Mouse (Mus musculus): Measurements from ENCODE around the gene Mmp13. TPM values are rescaled to one million over a fixed set of nuclear protein-coding genes. Genes with fewer than 3 reads are reported as not detected.

Gene Mmp13
- polyA plus RNA-seq, 2 experiments = 1.4 to 3.6 TPM

GRCm38 (mm10) chr9:7331847-7332246 is 59.5 kb downstream of the Mmp13 start:
- H3K4me3 ChIP-seq (replicated peaks; ENCODE audit: low read length) = no peak overlapping the region
- no peak overlapping the region for H3K27ac ChIP-seq (replicated peaks; ENCODE audit: low read depth, low read length)
- no peaks in the 10 kb centered on the region for H3K4me1 ChIP-seq (ENCODE audit: control insufficient read depth, insufficient read depth, low read length)
- no peak overlapping the region for H3K4me2 ChIP-seq (replicated peaks; ENCODE audit: low read depth, low read length, severe bottlenecking)
- DNase-seq (ENCODE audit: low spot score) (no peak), ATAC-seq (ENCODE audit: low FRiP score, low read depth) (no peak)
- no peak overlapping the region for H3K9ac ChIP-seq (ENCODE audit: low read depth, low read length, severe bottlenecking)
- no peaks in the 10 kb centered on the region for H3K36me3 ChIP-seq (ENCODE audit: control insufficient read depth, insufficient read depth, low read length)
- H3K27me3 ChIP-seq (ENCODE audit: control insufficient read depth, insufficient read depth, low read length) = no peaks in the 10 kb centered on the region
- no peaks in the 10 kb centered on the region for H3K9me3 ChIP-seq (ENCODE audit: control insufficient read depth, low read length)
- no peak for TF ChIP-seq POLR2A (IDR thresholded peaks at IDR 0.05; ENCODE audit: borderline replicate concordance, extremely low read depth, insufficient read depth, insufficient read length)

Other genes with a start within 250 kb of the Mmp13 start
- 5.1 TPM in 2 replicates for gene Dync2h1, start 88.1 kb upstream of the Mmp13 start, polyA plus RNA-seq (2012; rRNA removed)
- 17.7 and 20.7 TPM in 2 replicates for gene Dync2h1, start 88.1 kb upstream of the Mmp13 start, polyA plus RNA-seq (2014; fragmentation: Nextera tagmentation; extraction: Ambion mirVana)
- gene Dcun1d5, start 88.0 kb upstream of the Mmp13 start, polyA plus RNA-seq (2012; rRNA removed) = 69.9 and 100 TPM in 2 replicates
- 150 and 158 TPM in 2 replicates for gene Dcun1d5, start 88.0 kb upstream of the Mmp13 start, polyA plus RNA-seq (2014; fragmentation: Nextera tagmentation; extraction: Ambion mirVana)
- gene Mmp12, start 71.9 kb downstream of the Mmp13 start, polyA plus RNA-seq (2012; rRNA removed) = 0.04 TPM in 1 of 2 replicates, not detected in the other
- gene Mmp12, start 71.9 kb downstream of the Mmp13 start, polyA plus RNA-seq (2014; fragmentation: Nextera tagmentation; extraction: Ambion mirVana) = not detected in 2 replicates
- not detected in 2 replicates for gene Mmp1b, start 115.5 kb downstream of the Mmp13 start, polyA plus RNA-seq (2012; rRNA removed)
- gene Mmp1b, start 115.5 kb downstream of the Mmp13 start, polyA plus RNA-seq (2014; fragmentation: Nextera tagmentation; extraction: Ambion mirVana) = not detected in 2 replicates
- 0.06 and 0.16 TPM in 2 replicates for gene Mmp3, start 173.3 kb downstream of the Mmp13 start, polyA plus RNA-seq (2012; rRNA removed)
- gene Mmp3, start 173.3 kb downstream of the Mmp13 start, polyA plus RNA-seq (2014; fragmentation: Nextera tagmentation; extraction: Ambion mirVana) = 0.10 and 0.21 TPM in 2 replicates
- 0.04 TPM in 2 replicates for gene Mmp10, start 229.8 kb downstream of the Mmp13 start, polyA plus RNA-seq (2012; rRNA removed)
- not detected in 2 replicates for gene Mmp10, start 229.8 kb downstream of the Mmp13 start, polyA plus RNA-seq (2014; fragmentation: Nextera tagmentation; extraction: Ambion mirVana)